Mouse (Mus musculus): ENCODE results near the gene Actr6.
A peak's percentile ranks its signal among the peaks of the same experiment; 100 is the strongest.
"Not testable (repeated sequence)": the region's sequence is repeated elsewhere in the genome, so short reads cannot be mapped to it uniquely, and the experiment has no call there.

Gene Actr6

DNA sequence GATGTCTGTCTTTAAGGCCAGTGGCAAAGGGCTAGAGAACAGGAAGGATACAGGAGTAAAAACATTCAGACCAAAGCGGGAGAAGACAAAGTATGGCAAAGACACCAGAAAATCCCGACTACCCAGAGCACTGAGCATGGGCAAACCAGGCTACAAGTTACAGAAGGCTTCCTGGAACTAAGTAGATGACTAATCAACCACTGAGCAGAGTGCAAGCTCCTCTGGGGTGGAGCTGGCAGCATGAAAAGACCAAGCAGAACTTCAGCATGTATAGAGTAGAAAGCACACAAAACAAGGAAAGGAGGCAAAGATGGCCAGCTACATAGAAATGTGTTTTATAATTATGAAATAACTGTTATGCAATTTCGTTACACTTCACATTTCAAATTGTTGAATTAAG lies 51.6 kb downstream of the Actr6 start:
- peak in 1 of 2 experiments; percentile 11 for DNase-seq (ENCODE audit: low spot score in 2 of 2)

DNA sequence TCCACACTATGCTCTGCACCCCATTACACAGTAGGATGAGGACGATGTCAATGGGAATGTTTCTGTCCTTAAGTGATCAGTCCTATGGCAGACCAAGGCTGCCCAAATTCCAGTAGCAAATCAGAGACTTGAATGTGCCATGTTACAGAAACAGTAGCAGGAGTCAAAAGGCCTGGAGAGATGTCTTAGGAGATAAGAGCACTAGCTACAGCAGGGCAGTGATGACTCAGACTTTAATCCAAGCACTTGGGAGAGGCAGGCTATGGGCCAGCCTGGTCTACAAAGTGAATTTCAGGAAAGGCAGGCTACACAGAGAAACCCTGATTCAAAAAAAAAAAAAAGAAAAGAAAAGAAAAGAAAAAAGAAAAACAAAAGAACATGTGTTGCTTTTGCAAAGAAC lies 52.6 kb downstream of the Actr6 start:
- no peak for DNase-seq (ENCODE audit: low spot score in 2 of 2)

DNA sequence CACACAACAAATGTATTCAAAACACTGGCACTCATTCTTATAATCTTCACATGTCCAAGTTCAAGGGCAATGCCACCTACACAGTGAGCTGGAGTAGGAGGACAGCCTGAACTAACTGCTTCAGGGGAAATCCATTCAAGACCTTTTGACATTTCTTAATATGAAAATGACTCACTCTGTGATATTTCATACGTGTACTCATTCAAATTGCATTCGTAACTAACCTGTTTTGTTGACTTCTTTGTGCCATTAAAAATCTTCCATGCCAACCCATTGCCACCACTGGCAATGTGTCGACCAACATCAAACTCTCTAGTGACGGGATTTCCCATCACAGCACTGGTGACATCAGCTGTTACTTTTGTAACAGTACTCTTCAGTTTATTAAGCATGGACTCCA lies 54.0 kb downstream of the Actr6 start:
- no peak for DNase-seq (ENCODE audit: low spot score in 2 of 2)

DNA sequence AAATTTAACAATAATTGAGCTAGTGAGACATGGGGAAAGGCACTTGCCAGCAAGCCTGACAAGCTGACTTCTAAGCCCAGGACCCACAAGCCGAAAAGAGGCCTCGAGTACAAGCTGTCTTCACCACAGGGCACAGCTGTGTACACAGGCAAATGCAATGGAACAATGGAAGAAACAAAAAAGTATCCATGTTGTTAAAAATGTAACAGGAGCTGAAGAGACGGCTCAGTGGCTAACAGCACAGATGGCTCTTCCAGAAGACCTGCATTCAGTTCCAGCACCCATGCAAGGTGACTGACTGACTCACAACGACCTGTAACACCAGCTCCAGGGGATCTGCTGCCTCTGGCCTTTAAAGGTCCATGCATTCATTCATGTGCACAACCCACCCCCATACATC lies 55.5 kb downstream of the Actr6 start:
- DNase-seq (ENCODE audit: low spot score in 2 of 2): no peak

GRCm38 (mm10) chr10:89670371-89670770 lies 61.7 kb downstream of the Actr6 start:
- not testable (repeated sequence) for DNase-seq (ENCODE audit: low spot score in 2 of 2)

- no peak for DNase-seq (ENCODE audit: low spot score in 2 of 2)
These were observed 64.5 kb downstream of the Actr6 start for GRCm38 (mm10) chr10:89667571-89667970.

GRCm38 (mm10) chr10:89665679-89666078 lies 66.4 kb downstream of the Actr6 start:
- no peak for DNase-seq (ENCODE audit: low spot score in 2 of 2)

DNA sequence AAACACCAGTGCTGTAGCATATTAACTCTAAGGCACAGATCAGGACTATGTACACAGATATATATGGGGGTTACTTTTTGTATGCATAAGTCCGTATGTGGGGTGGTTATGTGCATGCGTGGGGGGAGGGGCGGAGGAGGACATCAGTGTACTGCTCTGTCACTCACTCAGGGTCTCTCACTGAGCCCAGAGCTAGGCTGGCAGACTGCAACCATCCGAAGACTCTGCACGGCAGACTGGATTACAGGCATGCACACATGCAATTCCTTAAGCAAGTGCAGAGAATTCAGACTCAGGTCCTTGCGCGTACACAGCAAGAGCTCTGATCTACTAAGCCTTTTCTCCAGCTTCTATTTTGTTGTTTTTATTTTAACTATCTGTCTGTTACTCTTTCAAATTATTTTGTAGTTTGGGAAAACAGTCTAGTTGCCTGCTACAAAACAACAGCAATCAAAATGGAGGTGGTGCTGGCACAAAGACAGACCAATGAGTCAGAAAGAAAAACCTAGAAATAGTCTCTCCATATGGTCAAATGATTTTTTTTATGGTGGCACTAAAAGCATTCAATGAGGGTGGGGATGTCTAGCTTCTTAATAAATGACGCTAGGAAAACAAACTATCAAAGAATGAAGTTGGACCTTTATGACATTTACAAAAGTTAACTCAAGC lies 67.0 kb downstream of the Actr6 start:
- DNase-seq (ENCODE audit: low spot score in 2 of 2): no peak
